Mouse (Mus musculus) left cerebral cortex, adult 18-20 months (tissue): ENCODE data around the gene Pir. TPM values are rescaled to one million over a fixed set of nuclear protein-coding genes. Genes with fewer than 3 reads are reported as not detected.

Source experiments
- DNase-seq, 2 experiments: peaks; one replicate each; pipeline ENCODE4 v3.0.0; 2021 to 2022; ENCODE audit warnings: low spot score in 2 of 2, mixed read lengths in 1 of 2
- total RNA-seq, 2 experiments: library from RNA; stranded (reverse); gene quantifications; 2 replicates each; pipeline ENCODE4 v1.2.3; 2021

Pir gene
- total RNA-seq, 2 experiments from 2014 or later: 7.9 to 8.4 TPM

DNA sequence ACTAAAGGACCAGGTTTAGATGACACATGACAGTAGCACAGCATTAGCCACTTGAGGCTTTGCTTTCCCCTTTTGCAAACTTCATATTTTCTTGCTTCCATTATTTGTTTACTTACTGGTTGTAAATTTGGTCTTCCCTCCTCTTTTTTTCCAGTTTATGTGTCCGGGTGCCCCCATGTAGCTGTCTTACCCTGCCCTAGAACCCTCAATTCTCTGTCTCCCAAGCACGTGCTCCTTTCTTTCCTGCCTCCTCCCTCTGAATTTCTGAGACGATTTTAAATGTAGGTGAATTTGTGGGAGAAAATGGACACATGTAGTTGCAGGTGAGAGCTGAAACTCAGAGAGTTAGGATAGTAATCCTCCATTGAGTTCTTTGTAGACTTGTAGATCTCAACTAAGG is 151.3 kb downstream of the Pir start:
- no peak for DNase-seq

Other genes starting within 250 kb of the Pir start
- 1 to 10 TPM; 2.7 to 3.4 TPM for gene Car5b, start 241.4 kb upstream of the Pir start, total RNA-seq
- gene Siah1b, start 192.9 kb upstream of the Pir start, total RNA-seq: 1 to 10 TPM; 9.5 to 9.9 TPM
- under 1 TPM in 1 of 2 experiments, not detected in 1; 0.44 TPM for gene Cltrn, start 180.5 kb upstream of the Pir start, total RNA-seq
- 1 to 10 TPM in 1 of 2 experiments, under 1 TPM in 1; 0.82 to 1.5 TPM for gene Ace2, start 130.0 kb upstream of the Pir start, total RNA-seq
- gene Bmx, start 11.2 kb upstream of the Pir start, total RNA-seq: 1 to 10 TPM in 1 of 2 experiments, under 1 TPM in 1; 1.00 to 1.3 TPM
- 1 to 10 TPM; 1.8 to 2.4 TPM for gene Vegfd, start 104.0 kb downstream of the Pir start, total RNA-seq
- gene Piga, start 150.4 kb downstream of the Pir start, total RNA-seq: 1 to 10 TPM; 5.6 to 6.6 TPM
- gene Asb11, start 167.6 kb downstream of the Pir start, total RNA-seq: 1 to 10 TPM; 5.0 to 7.2 TPM
- gene Asb9, start 237.0 kb downstream of the Pir start, total RNA-seq: not detected